Mouse (Mus musculus): ENCODE results near the gene Ubap1l.

- no peak for TF ChIP-seq EP300 (IDR thresholded peaks at IDR 0.05; ENCODE audit: insufficient read depth, low read depth, low read length)
- no peak for TF ChIP-seq CTCF (IDR thresholded peaks at IDR 0.05)
- TF ChIP-seq POLR2A (IDR thresholded peaks at IDR 0.05; ENCODE audit: insufficient read depth, low read depth, low read length): no peak
Measured at GRCm38 (mm10) chr9:65410378-65410777, 49.5 kb downstream of the Ubap1l start.
